Mouse (Mus musculus): ENCODE measurements at regions not wholly inside any gene's neighbourhood (a gene's known extent, or its start where the extent isn't known, plus 50 kb on each side); places are given as distances from the start of the nearest gene placed in this dataset.

- no peak for DNase-seq
Measured at GRCm38 (mm10) chr3:128413481-128413880, 517.4 kb upstream of the Fam241a start.

- no peak for DNase-seq
Measured at GRCm38 (mm10) chr3:128412157-128412556, 516.0 kb upstream of the Fam241a start.

GRCm38 (mm10) chr3:128394805-128395204, 498.7 kb upstream of the Fam241a start:
- no peak for DNase-seq

GRCm38 (mm10) chr3:128380579-128380978, 484.5 kb upstream of the Fam241a start:
- DNase-seq, result no peak

GRCm38 (mm10) chr3:128369521-128370127, 473.5 kb upstream of the Fam241a start:
- no peak for DNase-seq

GRCm38 (mm10) chr3:128362310-128362709, 466.2 kb upstream of the Fam241a start:
- DNase-seq, result no peak

- peak; percentile 30 for DNase-seq
Measured at GRCm38 (mm10) chr3:128349123-128349522, 453.0 kb upstream of the Fam241a start.

GRCm38 (mm10) chr3:128347782-128348574, 451.9 kb upstream of the Fam241a start:
- no peak for DNase-seq

- DNase-seq, result no peak
Measured at GRCm38 (mm10) chr3:128337508-128337907, 441.4 kb upstream of the Fam241a start.

- peak; percentile 82 for DNase-seq
Measured at GRCm38 (mm10) chr3:128337031-128337430, 440.9 kb upstream of the Fam241a start.

GRCm38 (mm10) chr3:128327677-128328076, 431.6 kb upstream of the Fam241a start:
- no peak for DNase-seq

GRCm38 (mm10) chr3:128301312-128301711, 405.2 kb upstream of the Fam241a start:
- DNase-seq, result no peak

- no peak for DNase-seq
Measured at GRCm38 (mm10) chr3:128298110-128298509, 402.0 kb upstream of the Fam241a start.

GRCm38 (mm10) chr3:128287846-128288245, 391.7 kb upstream of the Fam241a start:
- DNase-seq, result no peak

GRCm38 (mm10) chr3:128285214-128285613, 389.1 kb upstream of the Fam241a start:
- no peak for DNase-seq

GRCm38 (mm10) chr3:128280626-128281025, 384.5 kb upstream of the Fam241a start:
- DNase-seq, result no peak

- no peak for DNase-seq
Measured at GRCm38 (mm10) chr3:128270576-128270975, 374.5 kb upstream of the Fam241a start.

GRCm38 (mm10) chr3:128261208-128261607, 365.1 kb upstream of the Fam241a start:
- no peak for DNase-seq

GRCm38 (mm10) chr3:128247816-128248215, 351.7 kb upstream of the Fam241a start:
- no peak for DNase-seq

GRCm38 (mm10) chr3:128239813-128240421, 343.8 kb upstream of the Fam241a start:
- DNase-seq, result no peak

- no peak for DNase-seq
Measured at GRCm38 (mm10) chr3:128230390-128230789, 334.3 kb upstream of the Fam241a start.

- DNase-seq, result no peak
Measured at GRCm38 (mm10) chr3:128226930-128227585, 330.9 kb upstream of the Fam241a start.

- no peak for DNase-seq
Measured at GRCm38 (mm10) chr3:128226503-128226902, 330.4 kb upstream of the Fam241a start.
